In the genomic region with DNA sequence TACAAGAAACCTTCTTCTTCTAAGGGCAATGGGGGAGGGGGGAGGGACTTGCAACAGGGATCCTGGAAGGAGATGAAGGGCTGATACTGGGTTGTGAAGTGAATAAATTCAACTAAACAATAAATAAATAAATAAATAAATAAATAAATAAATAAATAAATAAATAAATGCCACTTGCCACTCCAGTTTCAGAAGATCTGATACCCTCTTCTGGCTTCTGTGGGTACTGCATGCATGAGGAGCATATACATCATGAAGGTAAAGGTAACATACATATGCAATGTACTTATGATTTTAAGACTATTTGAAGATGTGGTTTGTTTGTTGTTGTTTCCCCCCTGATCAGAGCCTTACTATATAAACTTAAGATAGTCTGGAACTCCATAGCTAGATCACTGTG, we compare ENCODE assay signal across 16 mouse cellular contexts. TPM values are rescaled to one million over a fixed set of nuclear protein-coding genes. Genes with fewer than 3 reads are reported as not detected.
DNase-seq lines count a peak whose midpoint lies in the region; ATAC-seq and TF ChIP-seq lines count a peak whose summit lies in the region.
"Had no signal": no experiment of that assay in that cellular context is flagged by ENCODE, and none has a peak within 500 bp of the region (broad histone marks: within the 10 kb centered on the region; RNA-seq: fewer than 3 reads in every experiment).

No protein-coding gene starts in this region.

- peaks cover 21% of the 10 kb centered on the region for H3K36me3 ChIP-seq in hindbrain, embryonic 11.5 days (ENCODE audit: control insufficient read depth, insufficient read depth, low read length)
- H3K36me3 ChIP-seq in hindbrain, embryonic 14.5 days (replicated peaks; ENCODE audit: control insufficient read depth, insufficient read depth): peaks cover 74% of the 10 kb centered on the region
- H3K36me3 ChIP-seq in midbrain, postnatal 0 days (ENCODE audit: insufficient read depth, low read length): peaks cover 19% of the 10 kb centered on the region
- peaks cover 60% of the 10 kb centered on the region for H3K36me3 ChIP-seq in midbrain, embryonic 13.5 days
- H3K36me3 ChIP-seq in ES-E14 (ENCODE audit: control insufficient read depth, insufficient read depth, low read length, poor library complexity, severe bottlenecking): peaks cover 7% of the 10 kb centered on the region

- no peak overlapping the region for H3K9ac ChIP-seq in hindbrain, embryonic 11.5 days (ENCODE audit: low read depth, low read length)
- H3K9ac ChIP-seq in hindbrain, embryonic 14.5 days: no peak overlapping the region
- H3K9ac ChIP-seq in midbrain, postnatal 0 days (replicated peaks; ENCODE audit: low read length, poor library complexity, severe bottlenecking): no peak overlapping the region
- no peak overlapping the region for H3K9ac ChIP-seq in midbrain, embryonic 13.5 days (replicated peaks)
- H3K9ac ChIP-seq in ES-E14 (ENCODE audit: insufficient read depth, low read depth, low read length, poor library complexity, severe bottlenecking): no peak overlapping the region
- H3K9ac ChIP-seq: forebrain, embryonic 12.5 days; hindbrain, embryonic 15.5 days; liver, embryonic 12.5 days had no signal

- ATAC-seq in hindbrain, embryonic 11.5 days (ENCODE audit: low FRiP score): no peak
- ATAC-seq in hindbrain, embryonic 14.5 days (ENCODE audit: low FRiP score): no peak
- no peak for ATAC-seq in midbrain, postnatal 0 days (ENCODE audit: low FRiP score)
- no peak for ATAC-seq in midbrain, embryonic 13.5 days
- ATAC-seq: liver, embryonic 12.5 days had no signal

- no peak overlapping the region for H3K4me2 ChIP-seq in hindbrain, embryonic 11.5 days (replicated peaks; ENCODE audit: low read depth, low read length)
- no peak overlapping the region for H3K4me2 ChIP-seq in hindbrain, embryonic 14.5 days (replicated peaks)
- no peak overlapping the region for H3K4me2 ChIP-seq in midbrain, postnatal 0 days (ENCODE audit: low read depth, low read length, poor library complexity, severe bottlenecking)
- no peak overlapping the region for H3K4me2 ChIP-seq in midbrain, embryonic 13.5 days (replicated peaks)
- H3K4me2 ChIP-seq: forebrain, embryonic 12.5 days; hindbrain, embryonic 15.5 days; liver, embryonic 12.5 days had no signal

- H3K27ac ChIP-seq in hindbrain, embryonic 11.5 days (ENCODE audit: low read depth, low read length): no peak overlapping the region
- no peak overlapping the region for H3K27ac ChIP-seq in hindbrain, embryonic 14.5 days
- no peak overlapping the region for H3K27ac ChIP-seq in midbrain, postnatal 0 days (ENCODE audit: low read depth, low read length)
- no peak overlapping the region for H3K27ac ChIP-seq in midbrain, embryonic 13.5 days
- no peak overlapping the region for H3K27ac ChIP-seq in ES-E14 (ENCODE audit: insufficient read depth, low read depth, low read length, poor library complexity, severe bottlenecking)
- H3K27ac ChIP-seq: forebrain, embryonic 12.5 days; hindbrain, embryonic 15.5 days; liver, embryonic 12.5 days had no signal

- H3K4me1 ChIP-seq in hindbrain, embryonic 11.5 days (replicated peaks; ENCODE audit: control insufficient read depth, insufficient read depth, low read length): no peaks in the 10 kb centered on the region
- no peaks in the 10 kb centered on the region for H3K4me1 ChIP-seq in hindbrain, embryonic 14.5 days (replicated peaks; ENCODE audit: control insufficient read depth, insufficient read depth, low read length)
- no peaks in the 10 kb centered on the region for H3K4me1 ChIP-seq in midbrain, postnatal 0 days (ENCODE audit: insufficient read depth, low read length)
- no peaks in the 10 kb centered on the region for H3K4me1 ChIP-seq in midbrain, embryonic 13.5 days (replicated peaks)
- no peaks in the 10 kb centered on the region for H3K4me1 ChIP-seq in ES-E14 (ENCODE audit: control insufficient read depth in 2 of 2, insufficient read depth in 2 of 2, low read length in 2 of 2, poor library complexity in 1 of 2)
- H3K4me1 ChIP-seq: forebrain, embryonic 12.5 days; hindbrain, embryonic 15.5 days; liver, embryonic 12.5 days had no signal

- H3K27me3 ChIP-seq in hindbrain, embryonic 11.5 days (ENCODE audit: control insufficient read depth, insufficient read depth, low read length): no peaks in the 10 kb centered on the region
- H3K27me3 ChIP-seq in hindbrain, embryonic 14.5 days (ENCODE audit: control insufficient read depth, insufficient read depth, low read length): no peaks in the 10 kb centered on the region
- H3K27me3 ChIP-seq in midbrain, postnatal 0 days (ENCODE audit: insufficient read depth, low read length): no peaks in the 10 kb centered on the region
- no peaks in the 10 kb centered on the region for H3K27me3 ChIP-seq in midbrain, embryonic 13.5 days
- H3K27me3 ChIP-seq: forebrain, embryonic 12.5 days; hindbrain, embryonic 15.5 days; liver, embryonic 12.5 days had no signal

- in situ Hi-C loops in ES-E14 (cut with MboI; ENCODE audit: low sequenced_read_pairs in 2 of 2, unreplicated experiment in 2 of 2): no loop called here

- H3K9me3 ChIP-seq in hindbrain, embryonic 11.5 days (ENCODE audit: control insufficient read depth, low read length): no peaks in the 10 kb centered on the region
- H3K9me3 ChIP-seq in hindbrain, embryonic 14.5 days (ENCODE audit: control insufficient read depth, low read length): no peaks in the 10 kb centered on the region
- no peaks in the 10 kb centered on the region for H3K9me3 ChIP-seq in midbrain, postnatal 0 days (ENCODE audit: low read length)
- no peaks in the 10 kb centered on the region for H3K9me3 ChIP-seq in midbrain, embryonic 13.5 days
- no peaks in the 10 kb centered on the region for H3K9me3 ChIP-seq in ES-E14 (ENCODE audit: control insufficient read depth, insufficient read depth, low read depth, low read length)
- H3K9me3 ChIP-seq: forebrain, embryonic 12.5 days; hindbrain, embryonic 15.5 days; liver, embryonic 12.5 days had no signal

- no peak overlapping the region for H3K4me3 ChIP-seq in hindbrain, embryonic 11.5 days (ENCODE audit: low read depth, low read length)
- H3K4me3 ChIP-seq in hindbrain, embryonic 14.5 days (replicated peaks; ENCODE audit: low read length): no peak overlapping the region
- H3K4me3 ChIP-seq in midbrain, postnatal 0 days (ENCODE audit: low read depth, low read length): no peak overlapping the region
- no peak overlapping the region for H3K4me3 ChIP-seq in midbrain, embryonic 13.5 days (replicated peaks)
- no peak overlapping the region for H3K4me3 ChIP-seq in ES-E14 (ENCODE audit: insufficient read depth in 1 of 2, low read depth in 1 of 2, low read length in 2 of 2, poor library complexity in 1 of 2, severe bottlenecking in 1 of 2)
- H3K4me3 ChIP-seq: forebrain, embryonic 12.5 days; hindbrain, embryonic 15.5 days; liver, embryonic 12.5 days; myocyte had no signal

- TF ChIP-seq CTCF in midbrain, postnatal 0 days (IDR thresholded peaks at IDR 0.05): peak; percentile 40

- peak; percentile 27 for DNase-seq in hindbrain, embryonic 11.5 days (ENCODE audit: low spot score)
- no peak for DNase-seq in hindbrain, embryonic 14.5 days (ENCODE audit: low spot score)
- no peak for DNase-seq in midbrain, postnatal 0 days (ENCODE audit: low spot score)
- DNase-seq in ES-E14 (ENCODE audit: low read depth, low spot score) (peak; percentile 30), liver (no peak)
- DNase-seq in naive thymus-derived CD4-positive, alpha-beta T cell, adult 2 months (ENCODE audit: low read depth): peak; percentile 28
- no peak for DNase-seq in neural tube, embryonic 10.5 days (ENCODE audit: extremely low spot score, low spot score)
- DNase-seq: adrenal gland, adult 8-10 months; cerebellum, adult 18-20 months; gastrocnemius, postnatal 25 days; kidney, postnatal 10 days had no signal

TF ChIP-seq in ES-E14, 5 proteins besides CTCF, POLR2A, EP300 and RAD21:
- TF ChIP-seq CHD2 (IDR thresholded peaks at IDR 0.05; ENCODE audit: low read depth, low read length): no peak
- TF ChIP-seq ZC3H11A (IDR thresholded peaks at IDR 0.05; ENCODE audit: borderline replicate concordance, low read depth, low read length): peak; percentile 59; the same call in 1 of the 2 replicates
TF ChIP-seq in ES-E14: peak in this region for 1.

RNA-seq across cellular contexts. Expression of a gene that starts 54.8 kb away (rescaled TPM):
- polyA plus RNA-seq in hindbrain, embryonic 11.5 days (2014; fragmentation: Nextera tagmentation; extraction: Ambion mirVana): 33.2 and 35.0 TPM in 2 replicates
- 38.3 and 41.7 TPM in 2 replicates for polyA plus RNA-seq in hindbrain, embryonic 14.5 days (2014; fragmentation: Nextera tagmentation; extraction: Ambion mirVana)
- total RNA-seq in midbrain, postnatal 0 days (2014; rRNA removed): 22.0 and 27.6 TPM in 2 replicates
- polyA plus RNA-seq in midbrain, postnatal 0 days (2015; fragmentation: Nextera tagmentation; extraction: Ambion mirVana): 46.5 and 48.2 TPM in 2 replicates
- polyA plus RNA-seq in midbrain, embryonic 13.5 days (2015; fragmentation: Nextera tagmentation; extraction: Ambion mirVana): 29.2 TPM in 2 replicates
- 7.9 and 11.2 TPM in 2 replicates for total RNA-seq in ES-E14 (2012; rRNA removed)

Comparison
In these comparisons a context has a peak if more than half of its experiments do, and no peak if none do; other contexts are left out.
1. DNase-seq: peak in hindbrain, embryonic 11.5 days (single experiment), ES-E14 (single experiment) and naive thymus-derived CD4-positive, alpha-beta T cell, adult 2 months (single experiment); none in hindbrain, embryonic 14.5 days (single experiment), midbrain, postnatal 0 days (single experiment), liver (single experiment) and neural tube, embryonic 10.5 days (single experiment).